Mouse (Mus musculus) left cerebral cortex, postnatal 25 days (tissue): ENCODE measurements around the gene Hinfp. TPM values are rescaled to one million over a fixed set of nuclear protein-coding genes. Genes with fewer than 3 reads are reported as not detected.
"Not testable (repeated sequence)": the region's sequence is repeated elsewhere in the genome, so short reads cannot be mapped to it uniquely, and the experiment has no call there.

ENCODE experiments used
- DNase-seq, 2 experiments: peaks; one replicate each; pipeline ENCODE4 v3.0.0; 2022; ENCODE audit warnings: low spot score in 2 of 2, mixed read lengths in 1 of 2
- intact Hi-C: fragments of 180-260 bp; cut with DNase I; formaldehyde crosslinking; loops from one replicate; pipeline ENCODE4 v1.15.1; 2025
- total RNA-seq, 2 experiments: library from RNA; stranded (reverse); gene quantifications; 2 replicates each; pipeline ENCODE4 v1.2.3; 2021

Gene Hinfp
- total RNA-seq, 2 experiments from 2014 or later, result 28.4 to 28.6 TPM

- intact Hi-C loops, result no loop called here
- DNase-seq, result no peak
Measured at GRCm38 (mm10) chr9:44314910-44315309, 9.4 kb upstream of the Hinfp start.

- intact Hi-C loops, result no loop called here
- no peak for DNase-seq
Measured at GRCm38 (mm10) chr9:44314257-44314547, 8.7 kb upstream of the Hinfp start.

- intact Hi-C loops, result no loop called here
Measured at GRCm38 (mm10) chr9:44313476-44314256, 8.2 kb upstream of the Hinfp start.

GRCm38 (mm10) chr9:44311136-44312134, 6.0 kb upstream of the Hinfp start:
- intact Hi-C loops, result no loop called here
- no peak for DNase-seq

More at GRCm38 (mm10) chr9:44313476-44314256, 8.2 kb upstream of the Hinfp start:
- peak; percentile 75 to 92 for DNase-seq

GRCm38 (mm10) chr9:44310750-44311135, 5.3 kb upstream of the Hinfp start:
- DNase-seq, result no peak
- intact Hi-C loops, result no loop called here

GRCm38 (mm10) chr9:44309756-44310155, 4.3 kb upstream of the Hinfp start:
- intact Hi-C loops, result no loop called here
- DNase-seq, result no peak

- no peak for DNase-seq
- intact Hi-C loops, result no loop called here
Measured at GRCm38 (mm10) chr9:44307248-44307647, 1.8 kb upstream of the Hinfp start.

- no peak for DNase-seq
- intact Hi-C loops, result no loop called here
Measured at GRCm38 (mm10) chr9:44306532-44306931, 1.1 kb upstream of the Hinfp start.

GRCm38 (mm10) chr9:44300001-44300400, 5.5 kb downstream of the Hinfp start:
- intact Hi-C loops, DNase-seq: not testable (repeated sequence)

GRCm38 (mm10) chr9:44292490-44292889, 13.0 kb downstream of the Hinfp start:
- intact Hi-C loops, result loop anchor here (5.0 kb wide), 1 partner anchor 40 kb away; the partner anchor contains the start of gene H2afx
- DNase-seq, result no peak

GRCm38 (mm10) chr9:44288959-44289291, 16.5 kb downstream of the Hinfp start:
- DNase-seq, result no peak
- intact Hi-C loops, result loop anchor here (2.0 kb wide), 1 partner anchor 16 kb away; the partner anchor contains the start of gene Hinfp

GRCm38 (mm10) chr9:44288076-44288958, 17.2 kb downstream of the Hinfp start, which contains the start of gene Abcg4:
Abcg4 (minus strand) TSS chr9:44288615.
- peak; percentile 59 to 67 for DNase-seq
- intact Hi-C loops, result loop anchor here (2.0 kb wide), 1 partner anchor 16 kb away; the partner anchor contains the start of gene Hinfp

GRCm38 (mm10) chr9:44287401-44288075, 17.9 kb downstream of the Hinfp start:
- DNase-seq, result peak in 1 of 2 experiments; percentile 26
- intact Hi-C loops, result loop anchor here (2.0 kb wide), 1 partner anchor 17 kb away; the partner anchor contains the start of gene Hinfp

- intact Hi-C loops, result no loop called here
- DNase-seq, result no peak
Measured at GRCm38 (mm10) chr9:44287003-44287400, 18.5 kb downstream of the Hinfp start.

- intact Hi-C loops, result no loop called here
- no peak for DNase-seq
Measured at GRCm38 (mm10) chr9:44286256-44286850, 19.1 kb downstream of the Hinfp start.

- DNase-seq, result no peak
- intact Hi-C loops, result no loop called here
Measured at GRCm38 (mm10) chr9:44283183-44283582, 22.3 kb downstream of the Hinfp start.

GRCm38 (mm10) chr9:44269973-44270372, 35.5 kb downstream of the Hinfp start:
- intact Hi-C loops, result no loop called here
- no peak for DNase-seq

GRCm38 (mm10) chr9:44269077-44269476, 36.4 kb downstream of the Hinfp start:
- no peak for DNase-seq
- intact Hi-C loops, result no loop called here
